Mouse (Mus musculus) megakaryocyte, adult 5-6 weeks (primary cell): ENCODE measurements around the gene Slc31a1. TPM values are rescaled to one million over a fixed set of nuclear protein-coding genes. Genes with fewer than 3 reads are reported as not detected.

Experiments used
- ATAC-seq: 2 replicates; pipeline ENCODE4 v1.8.0; 2016; ENCODE audit warnings: mild to moderate bottlenecking, inconsistent platforms; ENCODE audit not compliant: poor library complexity, severe bottlenecking
- total RNA-seq, 2 experiments: library from RNA; stranded (forward) in 1 of 2; stranded (reverse) in 1 of 2; fragments of 153-499, 151-499 nt in 1 of 2; fragments of 221-1000, 200-1000 nt in 1 of 2; gene quantifications; 2 replicates each; pipeline versions ENCODE4 v1.2.3 to v1.2.4; 2015 to 2017

Gene Slc31a1
- total RNA-seq (2015), result 23.2 and 26.1 TPM in 2 replicates
- total RNA-seq (2017), result 20.7 and 25.3 TPM in 2 replicates

- peak; percentile 93 for ATAC-seq
Observed at GRCm38 (mm10) chr4:62360088-62360804, at the start of gene Slc31a1, which contains the start of gene Fkbp15. Gene Slc31a1 (plus strand): TSS chr4:62360727. Gene Fkbp15 (minus strand): TSS chr4:62360548.

DNA sequence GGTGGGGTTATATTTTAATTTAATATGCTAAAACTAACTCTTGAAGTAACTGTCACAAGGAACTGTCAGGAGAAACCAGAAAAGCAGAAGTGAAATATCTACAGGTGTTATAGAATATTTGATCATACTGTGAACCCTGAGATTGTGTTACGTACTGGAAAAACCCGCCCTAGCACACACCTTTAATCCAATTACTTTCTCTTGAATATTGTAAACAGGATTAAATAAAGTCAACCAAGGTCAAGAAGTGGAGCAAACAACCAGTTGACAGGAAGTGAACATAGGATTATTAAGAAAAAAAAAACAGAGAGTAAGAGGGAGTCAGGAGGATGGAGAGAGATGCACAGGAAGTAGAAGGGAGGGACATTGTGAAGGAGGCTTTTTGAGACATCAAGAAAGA is 47.7 kb upstream of the Slc31a1 start:
- no peak for ATAC-seq

- peak; percentile 39 for ATAC-seq
Observed at GRCm38 (mm10) chr4:62313641-62314211, 46.8 kb upstream of the Slc31a1 start.

GRCm38 (mm10) chr4:62314516-62314915 is 46.0 kb upstream of the Slc31a1 start:
- no peak for ATAC-seq

- peak; percentile 90 for ATAC-seq
Observed at GRCm38 (mm10) chr4:62316456-62316855, 44.1 kb upstream of the Slc31a1 start.

- ATAC-seq, result no peak
Observed at GRCm38 (mm10) chr4:62318294-62318693, 42.2 kb upstream of the Slc31a1 start.

GRCm38 (mm10) chr4:62322684-62323083 is 37.8 kb upstream of the Slc31a1 start:
- peak; percentile 100 for ATAC-seq

DNA sequence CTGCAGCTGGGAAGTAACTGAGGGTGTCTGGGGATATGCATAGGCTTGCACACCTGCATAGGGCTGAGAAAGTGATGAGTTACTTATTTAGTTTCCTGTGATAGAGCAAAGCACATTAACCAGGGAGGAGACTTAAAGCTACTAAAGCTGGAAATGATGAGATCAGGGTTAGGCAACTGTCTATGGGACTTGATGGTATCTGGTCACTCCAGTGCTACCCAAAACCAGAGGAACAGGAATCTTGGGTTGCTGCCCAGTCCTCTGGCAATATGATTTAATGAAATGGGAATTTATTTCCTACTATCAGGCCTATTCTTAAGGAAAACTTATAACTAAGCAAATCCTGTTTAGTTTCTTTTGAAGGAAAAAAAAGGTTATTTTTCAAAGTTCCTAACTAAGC is 34.4 kb upstream of the Slc31a1 start:
- no peak for ATAC-seq

DNA sequence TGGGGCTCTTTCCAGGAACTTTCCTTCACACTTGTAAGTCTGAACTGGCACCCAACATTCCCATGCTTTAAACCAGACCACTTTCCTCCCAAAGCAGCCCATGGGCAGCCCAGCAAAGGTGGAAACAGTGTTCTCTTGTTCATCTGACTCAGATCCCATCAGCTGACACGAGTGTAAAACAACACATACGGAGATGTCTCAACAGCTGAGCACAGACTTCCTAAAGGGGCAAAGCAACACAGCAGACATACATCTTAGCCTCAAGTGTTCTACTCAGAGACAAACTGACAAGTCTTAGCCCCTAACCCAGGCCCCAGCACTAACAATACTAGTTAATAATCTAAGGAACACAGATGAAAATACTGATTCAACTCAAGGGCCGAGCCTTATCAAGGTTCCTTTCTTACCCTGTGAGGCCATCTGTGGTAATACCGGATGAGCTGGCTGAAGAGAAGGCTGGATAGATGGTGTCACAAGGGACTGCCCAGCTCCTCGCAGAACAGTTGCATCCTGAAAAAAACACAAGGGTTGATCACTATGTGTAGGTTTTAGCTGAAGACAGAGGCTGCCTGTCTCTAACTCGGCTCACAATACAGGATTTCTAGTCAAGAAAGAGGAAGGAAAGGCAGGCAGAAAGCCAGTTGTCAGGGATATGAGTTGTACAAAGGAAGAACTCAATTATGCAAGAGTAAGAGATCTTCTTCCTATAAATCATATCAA is 31.4 kb upstream of the Slc31a1 start:
- ATAC-seq, result peak; percentile 80

DNA sequence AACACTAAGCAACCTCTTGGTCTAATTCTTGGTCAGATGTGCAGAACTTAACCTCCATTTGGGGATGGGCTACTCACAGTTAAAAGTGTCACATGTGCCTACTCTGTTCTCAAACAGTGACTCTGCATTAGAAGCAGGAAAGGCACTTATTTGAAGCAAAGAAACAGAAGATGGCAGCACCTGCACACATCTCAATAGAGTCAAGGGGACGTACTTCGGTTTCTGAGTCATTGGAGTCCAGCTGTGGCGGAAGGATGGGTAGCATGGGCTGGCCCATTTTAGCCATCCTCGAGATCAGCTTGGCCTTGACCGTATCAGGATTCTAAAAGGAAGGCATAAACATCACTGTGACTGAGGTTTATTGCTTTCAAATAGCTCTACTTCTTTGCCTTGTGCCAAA is 28.6 kb upstream of the Slc31a1 start:
- no peak for ATAC-seq

- no peak for ATAC-seq
Observed at GRCm38 (mm10) chr4:62338536-62338935, 22.0 kb upstream of the Slc31a1 start.

DNA sequence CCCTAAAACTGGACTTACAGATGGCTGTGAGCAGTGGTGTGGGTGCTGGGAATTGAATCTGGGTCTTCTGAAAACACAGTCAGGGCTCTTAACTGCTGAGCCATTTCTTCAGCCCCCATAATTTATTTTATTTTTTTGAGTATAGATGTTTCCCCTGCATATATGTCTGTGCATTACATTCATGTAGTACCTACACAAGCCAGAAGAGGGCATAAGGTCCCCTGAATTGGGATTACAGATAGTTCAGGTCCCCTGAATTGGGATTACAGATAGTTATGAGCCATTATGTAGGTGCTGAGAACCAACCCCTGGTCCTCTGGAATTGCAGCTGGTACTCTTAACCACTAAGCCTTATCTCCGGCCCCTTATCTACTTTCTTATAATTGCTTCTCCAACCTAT is 16.5 kb upstream of the Slc31a1 start:
- peak; percentile 79 for ATAC-seq

DNA sequence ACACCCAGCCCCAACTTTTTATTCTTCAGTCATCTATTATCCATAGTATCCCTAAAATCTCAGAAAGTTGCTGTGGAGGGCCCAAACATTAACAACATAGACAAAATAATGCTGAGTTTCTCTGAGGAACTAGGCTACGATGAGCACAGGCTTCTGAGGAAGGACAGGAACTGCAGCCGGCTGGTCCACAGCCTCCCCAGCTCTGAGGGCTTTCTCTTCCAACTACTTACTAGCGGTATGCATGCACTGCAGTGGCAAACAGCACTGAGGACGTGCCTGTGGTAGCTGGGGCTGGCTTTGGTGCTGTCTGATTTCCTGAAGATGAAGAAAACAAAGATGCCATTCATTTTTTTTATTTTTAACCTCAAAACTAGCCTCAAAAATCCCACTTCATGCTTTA is 14.7 kb upstream of the Slc31a1 start:
- ATAC-seq, result no peak

DNA sequence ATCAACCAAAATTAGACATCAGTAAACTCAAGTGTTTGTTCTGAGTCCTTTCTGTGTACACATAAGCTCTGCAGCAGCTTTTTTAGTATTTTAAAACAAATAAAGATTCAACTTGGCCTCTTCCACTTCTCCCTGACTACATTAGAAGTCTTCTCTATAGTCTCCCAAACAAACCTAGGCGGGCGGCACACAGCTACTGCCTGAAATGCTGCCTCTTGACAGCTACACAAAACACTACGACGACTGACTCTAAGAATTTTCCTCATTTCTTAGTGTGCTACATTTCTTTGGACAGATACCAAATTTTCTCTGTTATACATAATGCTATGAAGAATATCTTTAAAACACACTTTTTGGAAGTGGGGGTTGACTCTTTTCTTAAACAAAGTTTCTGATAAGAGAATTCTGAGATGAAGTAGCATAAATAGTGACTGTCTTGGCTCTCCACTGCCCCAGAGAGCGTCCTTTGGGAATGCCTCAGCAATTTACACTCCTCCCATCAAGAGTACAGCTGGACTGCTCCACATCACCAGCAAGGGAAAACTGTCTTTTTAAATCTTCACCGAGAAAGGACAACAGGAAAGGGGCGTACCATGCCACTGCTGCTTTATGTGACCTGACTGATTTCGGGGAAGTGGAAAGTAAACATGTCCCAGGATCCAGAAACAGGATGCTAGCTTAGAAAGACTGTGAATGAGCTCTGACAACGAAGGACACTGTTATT is 12.8 kb upstream of the Slc31a1 start:
- peak; percentile 13; the same call in 1 of the 2 replicates for ATAC-seq

DNA sequence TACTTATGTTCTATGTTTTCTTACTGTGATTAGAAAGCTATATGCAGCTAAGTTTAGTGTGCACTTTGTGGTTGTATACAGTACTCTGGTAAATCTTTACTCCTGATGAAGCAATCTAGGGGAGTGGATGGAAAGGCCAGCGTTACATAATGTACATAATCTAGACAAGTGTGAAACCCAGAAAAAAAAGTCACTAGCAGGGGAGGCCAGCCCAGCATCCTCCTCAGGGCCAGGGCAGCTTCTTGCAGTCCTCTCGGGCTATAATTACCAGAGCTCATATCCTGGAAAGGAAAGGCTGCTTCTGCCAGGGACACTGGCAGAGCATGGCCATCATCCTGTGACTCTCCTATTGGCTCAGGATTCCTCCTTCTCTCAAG is 12.2 kb upstream of the Slc31a1 start:
- peak; percentile 50 for ATAC-seq

DNA sequence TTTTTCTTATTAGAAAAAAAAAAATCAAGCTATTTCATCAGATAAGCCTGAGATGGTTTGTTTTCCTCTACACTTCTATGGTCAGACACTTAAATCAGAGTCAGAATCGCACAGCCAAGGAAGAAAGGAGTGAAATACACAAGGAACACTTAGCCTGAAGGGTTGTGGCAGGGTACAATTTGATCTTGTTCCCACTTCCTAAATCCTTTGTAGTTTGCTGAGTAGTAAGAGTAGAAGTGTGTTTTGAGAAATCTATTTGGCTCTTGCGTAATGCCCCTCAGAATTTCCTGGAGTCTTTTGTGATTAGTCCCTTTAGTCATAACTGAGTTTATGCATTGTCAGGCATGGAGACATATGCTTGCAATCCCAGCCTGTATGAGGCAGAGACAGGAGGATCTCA is 11.2 kb upstream of the Slc31a1 start:
- peak; percentile 88 for ATAC-seq

DNA sequence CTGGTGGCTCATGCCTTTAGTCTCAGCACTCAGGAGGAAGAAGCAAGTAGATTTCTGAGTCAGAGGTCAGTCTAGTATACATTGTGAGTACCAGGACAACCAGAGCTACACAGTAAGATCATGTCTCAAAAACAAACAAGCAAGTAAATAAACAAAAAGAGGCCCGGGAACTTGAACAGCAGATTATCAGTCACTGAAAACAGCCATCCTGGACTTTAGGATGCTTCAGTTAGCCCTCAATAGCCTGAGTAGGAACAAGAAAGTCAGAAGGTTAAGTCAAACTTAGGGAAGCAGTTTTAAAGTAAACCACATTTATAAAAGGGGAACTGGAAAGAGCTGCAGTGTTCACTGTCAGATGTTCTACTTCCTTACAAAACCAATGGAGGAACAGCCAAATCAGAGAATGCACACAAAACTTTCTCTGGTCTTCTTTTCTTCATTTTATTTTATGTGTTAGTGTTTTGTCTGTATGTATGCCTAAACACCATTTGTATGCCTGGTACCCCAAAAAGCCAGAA is 2.8 kb upstream of the Slc31a1 start:
- peak; percentile 43 for ATAC-seq

DNA sequence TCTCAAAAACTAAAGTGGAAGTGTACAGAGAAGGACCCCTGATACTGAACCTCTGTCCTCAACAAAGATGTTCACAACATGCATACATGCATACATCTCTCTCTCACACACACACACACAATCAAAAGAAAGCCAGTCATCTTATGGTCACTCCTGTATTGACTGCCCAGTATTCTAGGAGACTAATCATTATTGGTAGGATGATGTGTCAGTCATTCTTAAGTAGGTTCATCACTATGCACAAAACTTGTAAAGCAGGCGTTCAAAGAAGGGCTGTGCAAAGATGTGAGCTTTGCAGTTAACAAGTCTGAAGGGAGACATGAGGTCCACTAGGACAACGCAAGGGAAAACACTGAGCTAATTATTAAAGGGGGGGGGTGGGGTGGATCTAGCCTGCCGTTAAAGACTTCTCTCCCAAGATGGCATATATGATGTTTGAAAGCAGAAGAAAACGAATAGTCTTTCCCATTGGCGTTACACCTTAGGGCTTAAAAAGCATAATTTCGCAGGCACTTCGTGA is 1.2 kb upstream of the Slc31a1 start:
- ATAC-seq, result no peak

DNA sequence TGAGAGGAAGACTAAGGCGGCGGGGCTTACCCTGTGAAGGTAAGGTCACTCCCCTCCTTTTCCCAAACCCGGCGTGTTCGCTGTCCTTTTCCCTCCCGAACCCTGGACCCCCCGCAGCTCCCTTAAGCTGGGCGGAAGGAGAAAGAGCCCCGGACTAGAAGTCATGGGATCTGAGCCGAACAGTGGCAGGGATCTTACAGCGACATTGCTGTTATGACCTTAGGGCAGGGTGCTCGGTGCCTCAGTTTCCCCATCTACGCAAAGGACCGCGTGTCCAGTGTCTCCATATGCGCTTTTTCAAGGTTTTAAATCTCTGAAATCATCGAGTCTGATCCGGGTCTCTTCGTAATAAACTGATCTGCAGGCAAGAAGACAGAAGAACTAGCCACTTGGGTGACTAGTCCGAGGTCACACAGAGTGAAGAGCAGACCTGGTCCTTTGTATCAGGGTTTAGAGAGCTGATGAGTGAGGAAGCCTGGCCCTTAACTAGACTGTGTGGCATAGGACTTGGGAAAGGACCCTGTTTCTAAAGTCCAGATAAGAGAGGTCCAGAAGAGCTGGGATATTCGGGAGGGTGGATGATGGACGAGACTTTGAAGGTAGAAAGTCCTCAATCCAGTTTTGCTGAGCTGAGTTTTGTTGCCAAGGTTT is 403 bp downstream of the Slc31a1 start:
- peak; percentile 1; the same call in 1 of the 2 replicates for ATAC-seq

- ATAC-seq, result no peak
Observed at GRCm38 (mm10) chr4:62361571-62361970, 1.0 kb downstream of the Slc31a1 start.
